Mouse (Mus musculus): ENCODE data around the gene Llgl2. TPM values are rescaled to one million over a fixed set of nuclear protein-coding genes. Genes with fewer than 3 reads are reported as not detected.

Gene Llgl2
- 24.4 and 36.6 TPM in 2 replicates for polyA plus RNA-seq (2012; rRNA removed; ENCODE audit: low replicate concordance)

GRCm38 (mm10) chr11:115823774-115824740, at the start of gene Llgl2:
TSS of gene Llgl2 (plus strand) at chr11:115824049.

DNA sequence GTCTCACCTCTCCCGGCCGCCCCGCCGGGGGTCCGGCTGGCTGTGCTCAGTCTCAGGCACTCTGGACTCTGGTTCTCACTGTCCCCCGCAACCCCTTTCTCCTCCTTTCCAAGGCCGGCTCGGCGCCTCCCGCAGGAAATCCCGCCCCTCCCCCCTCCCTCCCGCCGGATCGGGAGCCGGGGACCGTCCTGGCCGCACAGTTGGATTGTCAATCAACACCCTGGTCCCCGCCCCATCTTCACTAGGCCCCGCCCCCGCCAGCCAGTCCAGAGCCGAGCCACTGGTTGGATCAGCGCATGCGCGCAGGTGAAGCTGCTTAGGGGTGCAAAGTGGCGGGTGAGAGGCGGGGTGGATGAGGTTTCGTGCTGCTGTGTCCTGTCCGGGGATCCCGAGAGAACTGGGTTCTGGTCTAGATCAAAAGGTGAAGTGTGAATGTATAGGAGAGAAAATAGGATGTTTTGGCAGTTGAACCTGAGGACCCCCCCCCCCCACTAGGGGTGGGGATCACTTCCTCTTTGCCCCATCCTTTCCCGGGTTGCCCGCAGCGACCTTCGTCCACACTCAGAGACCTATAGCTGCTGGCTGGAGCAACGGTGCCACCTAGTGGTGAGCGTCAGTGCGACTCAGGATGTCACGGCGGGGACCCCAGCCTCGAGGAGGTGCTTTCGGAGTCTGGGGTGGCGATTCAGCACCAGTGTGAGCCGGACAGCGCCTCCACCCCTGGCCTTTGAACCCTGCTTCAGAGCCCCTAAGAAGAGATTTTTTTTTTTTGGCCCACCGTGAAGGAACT, 10.1 kb upstream of the Llgl2 start, which contains the start of gene Caskin2:
TSS of gene Caskin2 (minus strand) at position 133 of the 790 bp plus-strand sequence.

DNA sequence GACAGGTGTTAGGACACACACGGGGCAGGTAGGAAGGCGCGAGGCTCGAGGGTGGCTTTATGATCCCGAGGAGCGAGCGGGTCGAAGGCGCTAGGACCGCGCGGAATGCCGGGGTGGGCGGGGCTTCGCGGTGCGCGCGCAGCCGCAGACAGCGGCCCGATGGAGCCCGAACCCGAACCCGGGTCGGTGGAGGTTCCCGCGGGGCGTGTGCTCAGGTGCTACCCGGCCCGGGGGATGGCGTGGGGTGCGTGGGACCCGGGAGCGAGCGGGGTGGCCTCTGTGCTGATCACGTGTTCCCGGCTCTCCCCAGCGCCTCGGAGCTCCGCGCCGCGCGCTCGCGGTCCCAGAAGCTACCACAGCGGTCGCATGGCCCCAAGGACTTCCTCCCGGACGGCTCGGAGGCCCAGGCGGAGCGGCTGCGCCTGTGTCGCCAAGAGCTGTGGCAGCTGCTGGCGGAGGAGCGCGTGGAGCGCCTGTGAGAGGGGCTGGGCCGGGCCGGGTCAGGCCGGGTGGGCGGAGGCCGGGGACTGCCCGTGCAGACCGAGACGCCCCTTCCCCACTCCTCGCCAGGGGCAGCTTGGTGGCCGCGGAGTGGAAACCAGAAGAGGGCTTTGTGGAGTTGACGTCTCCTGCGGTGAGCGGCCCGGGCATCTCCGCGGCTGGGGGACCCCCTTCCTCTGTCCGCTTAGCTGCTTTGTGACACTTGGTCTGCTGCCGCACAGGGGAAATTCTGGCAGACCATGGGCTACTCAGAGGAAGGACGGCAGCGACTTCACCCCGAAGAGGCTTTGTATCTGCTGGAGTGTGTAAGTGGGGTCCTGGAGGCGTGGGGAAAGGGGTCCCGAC, 9.0 kb upstream of the Llgl2 start, which contains the start of gene Tsen54:
TSS of gene Tsen54 (plus strand) at position 120 of the 846 bp plus-strand sequence.

DNA sequence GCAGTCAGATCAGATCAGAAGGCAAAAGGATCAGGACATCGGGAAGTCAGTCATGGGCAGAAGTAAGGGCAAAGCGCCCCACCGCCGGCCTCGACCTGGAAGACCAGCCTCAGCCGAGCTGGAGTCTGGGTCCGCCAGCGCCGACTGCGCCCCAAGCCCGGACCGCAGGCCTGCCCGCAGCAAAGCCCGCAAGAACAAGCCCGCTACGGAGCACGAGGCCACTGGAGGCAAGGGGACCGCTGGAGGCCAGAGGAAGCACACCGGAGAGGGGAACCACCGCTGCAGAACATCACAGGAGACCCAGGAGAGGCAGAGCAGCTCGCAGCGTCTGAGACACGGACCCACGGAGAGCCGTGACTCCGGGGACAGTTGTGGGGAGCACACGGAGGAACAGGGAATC, 34.5 kb downstream of the Llgl2 start, which contains the start of gene Myo15b:
TSS of gene Myo15b (plus strand) at position 53 of the 400 bp plus-strand sequence.

GRCm38 (mm10) chr11:115899486-115900266, 75.8 kb downstream of the Llgl2 start, which contains the start of gene Smim5:
TSS of gene Smim5 (plus strand) at chr11:115899966.

Other genes starting within 250 kb of the Llgl2 start
- 24.3 and 26.8 TPM in 2 replicates for gene Mrps7, start 220.1 kb upstream of the Llgl2 start, polyA plus RNA-seq (2012; rRNA removed; ENCODE audit: low replicate concordance)
- 34.7 and 39.4 TPM in 2 replicates for gene Gga3, start 220.0 kb upstream of the Llgl2 start, polyA plus RNA-seq (2012; rRNA removed; ENCODE audit: low replicate concordance)
- gene Mif4gd, start 211.1 kb upstream of the Llgl2 start, polyA plus RNA-seq (2012; rRNA removed; ENCODE audit: low replicate concordance), result 164 and 226 TPM in 2 replicates
- 176 and 234 TPM in 2 replicates for gene Slc25a19, start 195.8 kb upstream of the Llgl2 start, polyA plus RNA-seq (2012; rRNA removed; ENCODE audit: low replicate concordance)
- gene Grb2, start 115.5 kb upstream of the Llgl2 start, polyA plus RNA-seq (2012; rRNA removed; ENCODE audit: low replicate concordance), result 47.1 and 53.9 TPM in 2 replicates
- gene Tmem94, start 58.6 kb upstream of the Llgl2 start, polyA plus RNA-seq (2012; rRNA removed; ENCODE audit: low replicate concordance), result 76.6 and 78.5 TPM in 2 replicates
- 34.2 and 44.3 TPM in 2 replicates for gene Caskin2, start 10.4 kb upstream of the Llgl2 start, polyA plus RNA-seq (2012; rRNA removed; ENCODE audit: low replicate concordance)
- 20.2 and 34.5 TPM in 2 replicates for gene Tsen54, start 9.3 kb upstream of the Llgl2 start, polyA plus RNA-seq (2012; rRNA removed; ENCODE audit: low replicate concordance)
- gene Myo15b, start 34.4 kb downstream of the Llgl2 start, polyA plus RNA-seq (2012; rRNA removed; ENCODE audit: low replicate concordance), result 0.14 and 0.32 TPM in 2 replicates
- gene Smim5, start 75.9 kb downstream of the Llgl2 start, polyA plus RNA-seq (2012; rRNA removed; ENCODE audit: low replicate concordance), result 3.0 and 3.3 TPM in 2 replicates
- not detected in 2 replicates for gene Smim6, start 88.0 kb downstream of the Llgl2 start, polyA plus RNA-seq (2012; rRNA removed; ENCODE audit: low replicate concordance)
- gene Sap30bp, start 109.2 kb downstream of the Llgl2 start, polyA plus RNA-seq (2012; rRNA removed; ENCODE audit: low replicate concordance), result 24.7 and 26.8 TPM in 2 replicates
- gene Recql5, start 109.4 kb downstream of the Llgl2 start, polyA plus RNA-seq (2012; rRNA removed; ENCODE audit: low replicate concordance), result 23.9 TPM in 2 replicates
- gene Itgb4, start 150.7 kb downstream of the Llgl2 start, polyA plus RNA-seq (2012; rRNA removed; ENCODE audit: low replicate concordance), result 16.0 and 21.4 TPM in 2 replicates
- gene Galk1, start 188.7 kb downstream of the Llgl2 start, polyA plus RNA-seq (2012; rRNA removed; ENCODE audit: low replicate concordance), result 28.6 and 54.6 TPM in 2 replicates
- 102 and 188 TPM in 2 replicates for gene H3f3b, start 203.9 kb downstream of the Llgl2 start, polyA plus RNA-seq (2012; rRNA removed; ENCODE audit: low replicate concordance)
- 37.4 and 48.0 TPM in 2 replicates for gene Unk, start 206.3 kb downstream of the Llgl2 start, polyA plus RNA-seq (2012; rRNA removed; ENCODE audit: low replicate concordance)

Data from mammary gland, adult 2 months (tissue).